Mouse (Mus musculus): ENCODE measurements around the gene A630095N17Rik. TPM values are rescaled to one million over a fixed set of nuclear protein-coding genes. Genes with fewer than 3 reads are reported as not detected.

Gene A630095N17Rik
- polyA plus RNA-seq, 1 experiment from 2014 or later: not detected

GRCm38 (mm10) chr1:75223532-75223931 lies 8.4 kb downstream of the A630095N17Rik start:
- WGBS: 55% methylated on average over 6 of the region's 6 CpGs
- Histone ChIP-seq H3K27me3 (replicated peaks; ENCODE audit: insufficient read depth, low read length) (peaks cover 1% of the 10 kb centered on the region), H3K9ac (replicated peaks; ENCODE audit: low read depth) (no peak overlapping the region), H3K4me1 (ENCODE audit: insufficient read depth, low read depth, low read length) (peaks cover 3% of the 10 kb centered on the region), H3K4me2 (replicated peaks; ENCODE audit: low read depth, low read length) (no peak overlapping the region), H3K9me3 (ENCODE audit: low read length) (no peaks in the 10 kb centered on the region), H3K27ac (ENCODE audit: low read length) (no peak overlapping the region), H3K36me3 (ENCODE audit: insufficient read depth, low read length) (no peaks in the 10 kb centered on the region), H3K4me3 (ENCODE audit: low read depth, low read length) (no peak overlapping the region)
- no peak for ATAC-seq
- TF ChIP-seq EP300 (IDR thresholded peaks at IDR 0.05) (no peak), CTCF (IDR thresholded peaks at IDR 0.05) (no peak)
- DNase-seq (ENCODE audit: low spot score): no peak

- 70% methylated on average over 6 of the region's 6 CpGs for WGBS
- no peaks in the 10 kb centered on the region for H3K9me3 ChIP-seq (ENCODE audit: low read length)
- no peak for TF ChIP-seq EP300 (IDR thresholded peaks at IDR 0.05)
- H3K9ac ChIP-seq (replicated peaks; ENCODE audit: low read depth): no peak overlapping the region
- DNase-seq (ENCODE audit: low spot score) (no peak), ATAC-seq (no peak)
- H3K27me3 ChIP-seq (replicated peaks; ENCODE audit: insufficient read depth, low read length): peaks cover 3% of the 10 kb centered on the region
- no peaks in the 10 kb centered on the region for H3K36me3 ChIP-seq (ENCODE audit: insufficient read depth, low read length)
- H3K27ac ChIP-seq (ENCODE audit: low read length): no peak overlapping the region
- no peak overlapping the region for H3K4me2 ChIP-seq (replicated peaks; ENCODE audit: low read depth, low read length)
- H3K4me1 ChIP-seq (ENCODE audit: insufficient read depth, low read depth, low read length): peaks cover 6% of the 10 kb centered on the region
- H3K4me3 ChIP-seq (ENCODE audit: low read depth, low read length): no peak overlapping the region
Observed at GRCm38 (mm10) chr1:75222926-75223325, 9.0 kb downstream of the A630095N17Rik start.

GRCm38 (mm10) chr1:75221538-75221937 lies 10.4 kb downstream of the A630095N17Rik start:
- ATAC-seq (no peak), DNase-seq (ENCODE audit: low spot score) (no peak)
- H3K4me1 ChIP-seq (ENCODE audit: insufficient read depth, low read depth, low read length): peaks cover 6% of the 10 kb centered on the region
- 75% methylated on average over 3 of the region's 3 CpGs for WGBS
- H3K27ac ChIP-seq (ENCODE audit: low read length): no peak overlapping the region
- no peak overlapping the region for H3K9ac ChIP-seq (replicated peaks; ENCODE audit: low read depth)
- no peak overlapping the region for H3K4me3 ChIP-seq (ENCODE audit: low read depth, low read length)
- H3K9me3 ChIP-seq (ENCODE audit: low read length): no peaks in the 10 kb centered on the region
- no peak overlapping the region for H3K4me2 ChIP-seq (replicated peaks; ENCODE audit: low read depth, low read length)
- H3K36me3 ChIP-seq (ENCODE audit: insufficient read depth, low read length): no peaks in the 10 kb centered on the region
- H3K27me3 ChIP-seq (replicated peaks; ENCODE audit: insufficient read depth, low read length): peaks cover 3% of the 10 kb centered on the region
- TF ChIP-seq EP300 (IDR thresholded peaks at IDR 0.05) (no peak), CTCF (IDR thresholded peaks at IDR 0.05) (no peak)

- H3K4me3 ChIP-seq (ENCODE audit: low read depth, low read length): peak within 1 kb of the TSS; percentile 54
- peak; percentile 59 for ATAC-seq
- peak within 1 kb of the TSS; percentile 46 for H3K9ac ChIP-seq (replicated peaks; ENCODE audit: low read depth)
- peaks cover 6% of the 10 kb centered on the region for H3K4me1 ChIP-seq (ENCODE audit: insufficient read depth, low read depth, low read length)
- H3K4me2 ChIP-seq (replicated peaks; ENCODE audit: low read depth, low read length): peak within 1 kb of the TSS; percentile 78
- H3K27me3 ChIP-seq (replicated peaks; ENCODE audit: insufficient read depth, low read length): peaks cover 3% of the 10 kb centered on the region
- H3K36me3 ChIP-seq (ENCODE audit: insufficient read depth, low read length): peaks cover 5% of the 10 kb centered on the region; the same call in 1 of the 2 replicates
- 0% methylated on average over 34 of the region's 34 CpGs for WGBS
- DNase-seq (ENCODE audit: low spot score): no peak
- TF ChIP-seq EP300 (IDR thresholded peaks at IDR 0.05) (no peak), CTCF (IDR thresholded peaks at IDR 0.05) (peak; percentile 42)
- peak within 1 kb of the TSS; percentile 77 for H3K27ac ChIP-seq (ENCODE audit: low read length)
- H3K9me3 ChIP-seq (ENCODE audit: low read length): no peaks in the 10 kb centered on the region
Observed at GRCm38 (mm10) chr1:75219531-75219930, 12.4 kb downstream of the A630095N17Rik start, which contains the start of gene Tuba4a. TSS of gene Tuba4a (minus strand) at chr1:75219865.

GRCm38 (mm10) chr1:75219078-75219477 lies 12.8 kb downstream of the A630095N17Rik start:
- H3K36me3 ChIP-seq (ENCODE audit: insufficient read depth, low read length): peaks cover 5% of the 10 kb centered on the region; the same call in 1 of the 2 replicates
- WGBS: under 1% methylated on average over 24 of the region's 24 CpGs
- peak overlapping the region; percentile 54 for H3K4me3 ChIP-seq (ENCODE audit: low read depth, low read length)
- H3K4me2 ChIP-seq (replicated peaks; ENCODE audit: low read depth, low read length): peak overlapping the region; percentile 78
- H3K9ac ChIP-seq (replicated peaks; ENCODE audit: low read depth): peak overlapping the region; percentile 46
- H3K27ac ChIP-seq (ENCODE audit: low read length): peak overlapping the region; percentile 77
- TF ChIP-seq CTCF (IDR thresholded peaks at IDR 0.05) (peak; percentile 49), EP300 (IDR thresholded peaks at IDR 0.05) (no peak)
- H3K27me3 ChIP-seq (replicated peaks; ENCODE audit: insufficient read depth, low read length): peaks cover 3% of the 10 kb centered on the region
- ATAC-seq (peak; percentile 96), DNase-seq (ENCODE audit: low spot score) (peak; percentile 92)
- H3K9me3 ChIP-seq (ENCODE audit: low read length): no peaks in the 10 kb centered on the region
- H3K4me1 ChIP-seq (ENCODE audit: insufficient read depth, low read depth, low read length): peaks cover 6% of the 10 kb centered on the region

GRCm38 (mm10) chr1:75218227-75219001 lies 13.5 kb downstream of the A630095N17Rik start:
- Histone ChIP-seq H3K27ac (ENCODE audit: low read length) (peak overlapping the region; percentile 72), H3K36me3 (ENCODE audit: insufficient read depth, low read length) (peaks cover 10% of the 10 kb centered on the region; the same call in 1 of the 2 replicates), H3K9ac (replicated peaks; ENCODE audit: low read depth) (peak overlapping the region; percentile 46), H3K4me2 (replicated peaks; ENCODE audit: low read depth, low read length) (peak overlapping the region; percentile 78), H3K27me3 (replicated peaks; ENCODE audit: insufficient read depth, low read length) (peaks cover 3% of the 10 kb centered on the region), H3K9me3 (ENCODE audit: low read length) (no peaks in the 10 kb centered on the region), H3K4me3 (ENCODE audit: low read depth, low read length) (peak overlapping the region; percentile 54), H3K4me1 (ENCODE audit: insufficient read depth, low read depth, low read length) (peaks cover 6% of the 10 kb centered on the region)
- ATAC-seq: peak; percentile 33
- under 1% methylated on average over 38 of the region's 38 CpGs for WGBS
- TF ChIP-seq CTCF (IDR thresholded peaks at IDR 0.05) (no peak), EP300 (IDR thresholded peaks at IDR 0.05) (no peak)
- DNase-seq (ENCODE audit: low spot score): peak; percentile 60
